Mouse (Mus musculus) lung, embryonic 14.5 days (tissue): ENCODE results near the gene Mob4. TPM values are rescaled to one million over a fixed set of nuclear protein-coding genes. Genes with fewer than 3 reads are reported as not detected.

Experiments used
- ATAC-seq: fragments of 200-750 bp; cut with Nextera tagmentation; 2 replicates; pipeline ENCODE4 v1.8.0; 2017; ENCODE audit warnings: mild to moderate bottlenecking, moderate TSS enrichment, moderate library complexity; ENCODE audit not compliant: insufficient read depth
- DNase-seq: peaks from one replicate; pipeline ENCODE4 v3.0.0-alpha.2; 2015
- H3K27ac ChIP-seq: fragments of 300-500 bp; sonication (generic); 2 replicates; pipeline ENCODE4 v1.5.1; 2014; ENCODE audit warnings: low read depth, mild to moderate bottlenecking, moderate library complexity
- H3K27me3 ChIP-seq: fragments of 300-500 bp; sonication (generic); 2 replicates; pipeline ENCODE4 v1.6.1; 2014; ENCODE audit warnings: low read length, control low read depth; ENCODE audit not compliant: insufficient read depth
- H3K36me3 ChIP-seq: fragments of 300-500 bp; sonication (generic); 2 replicates; pipeline ENCODE4 v1.6.1; 2014; ENCODE audit warnings: control low read depth; ENCODE audit not compliant: insufficient read depth
- H3K4me1 ChIP-seq: fragments of 300-500 bp; sonication (generic); 2 replicates; pipeline ENCODE4 v1.6.1; 2014; ENCODE audit warnings: antibody characterized with exemption, control low read depth; ENCODE audit not compliant: insufficient read depth
- H3K4me2 ChIP-seq: fragments of 300-500 bp; sonication (generic); 2 replicates; pipeline ENCODE4 v1.6.1; 2014; ENCODE audit warnings: mild to moderate bottlenecking
- H3K4me3 ChIP-seq: fragments of 300-500 bp; sonication (generic); 2 replicates; pipeline ENCODE4 v1.5.1; 2014; ENCODE audit warnings: low read depth, low read length
- H3K9ac ChIP-seq: fragments of 300-500 bp; sonication (generic); 2 replicates; pipeline ENCODE4 v1.6.1; 2014
- H3K9me3 ChIP-seq: fragments of 300-500 bp; sonication (generic); 2 replicates; pipeline ENCODE4 v1.6.1; 2016; ENCODE audit warnings: low read depth, low read length, control low read depth
- CTCF ChIP-seq: IDR thresholded peaks from 2 replicates; pipeline ENCODE4 v1.5.1; 2016; ENCODE audit warnings: antibody characterized with exemption, low read depth
- WGBS: fragments of 180-500 bp; shearing (Covaris S2); extraction: QIAGEN DNeasy Blood & Tissue Kit; methylation state at CpG from one replicate; pipeline ENCODE4 v1.1.7; 2014; 5-methylcytosine and 5-hydroxymethylcytosine counted together
- polyA plus RNA-seq: library from polyadenylated mRNA; unstranded; fragments of >200 nt; fragmentation: Nextera tagmentation; extraction: Ambion mirVana; gene quantifications from 2 replicates; pipeline ENCODE4 v1.2.1, GENCODE M21; 2014

Gene Mob4
- polyA plus RNA-seq, 1 experiment from 2014 or later, result 141 TPM

- Histone ChIP-seq H3K27me3 (no peaks in the 10 kb centered on the region), H3K4me2 (peak overlapping the region; percentile 91), H3K4me3 (peak overlapping the region; percentile 90), H3K36me3 (peaks cover 48% of the 10 kb centered on the region), H3K4me1 (peaks cover 16% of the 10 kb centered on the region; the same call in 1 of the 2 replicates), H3K9ac (peak overlapping the region; percentile 94), H3K27ac (peak overlapping the region; percentile 96), H3K9me3 (no peaks in the 10 kb centered on the region)
- 5% methylated on average over 16 of the region's 16 CpGs for WGBS
- no peak for ATAC-seq
- no peak for DNase-seq
- no peak for TF ChIP-seq CTCF
These were observed 42.2 kb upstream of the Mob4 start for GRCm38 (mm10) chr1:55088611-55089497.

- Histone ChIP-seq H3K9me3 (no peaks in the 10 kb centered on the region), H3K27me3 (no peaks in the 10 kb centered on the region), H3K4me2 (peak overlapping the region; percentile 91), H3K4me3 (peak overlapping the region; percentile 90), H3K9ac (peak overlapping the region; percentile 94), H3K27ac (no peak overlapping the region), H3K36me3 (peaks cover 42% of the 10 kb centered on the region), H3K4me1 (peaks cover 16% of the 10 kb centered on the region; the same call in 1 of the 2 replicates)
- WGBS, result 75% methylated on average over 5 of the region's 5 CpGs
- TF ChIP-seq CTCF, result no peak
- no peak for ATAC-seq
- DNase-seq, result no peak
These were observed 41.5 kb upstream of the Mob4 start for GRCm38 (mm10) chr1:55089498-55090064.

GRCm38 (mm10) chr1:55092056-55092455 lies 39.0 kb upstream of the Mob4 start:
- 91% methylated on average over 2 of the region's 2 CpGs for WGBS
- ATAC-seq, result no peak
- Histone ChIP-seq H3K4me3 (no peak overlapping the region), H3K9me3 (no peaks in the 10 kb centered on the region), H3K4me2 (no peak overlapping the region), H3K9ac (no peak overlapping the region), H3K4me1 (peaks cover 8% of the 10 kb centered on the region; the same call in 1 of the 2 replicates), H3K27ac (no peak overlapping the region), H3K27me3 (no peaks in the 10 kb centered on the region), H3K36me3 (peaks cover 27% of the 10 kb centered on the region)
- DNase-seq, result no peak
- no peak for TF ChIP-seq CTCF

GRCm38 (mm10) chr1:55092469-55092868 lies 38.6 kb upstream of the Mob4 start:
- H3K9ac ChIP-seq, result no peak overlapping the region
- no peak overlapping the region for H3K27ac ChIP-seq
- no peaks in the 10 kb centered on the region for H3K27me3 ChIP-seq
- H3K9me3 ChIP-seq, result no peaks in the 10 kb centered on the region
- WGBS, result 48% methylated on average over 1 of the region's 1 CpGs
- peaks cover 27% of the 10 kb centered on the region for H3K36me3 ChIP-seq
- peaks cover 8% of the 10 kb centered on the region; the same call in 1 of the 2 replicates for H3K4me1 ChIP-seq
- ATAC-seq (no peak), DNase-seq (no peak)
- H3K4me2 ChIP-seq, result no peak overlapping the region
- H3K4me3 ChIP-seq, result no peak overlapping the region
- no peak for TF ChIP-seq CTCF

DNA sequence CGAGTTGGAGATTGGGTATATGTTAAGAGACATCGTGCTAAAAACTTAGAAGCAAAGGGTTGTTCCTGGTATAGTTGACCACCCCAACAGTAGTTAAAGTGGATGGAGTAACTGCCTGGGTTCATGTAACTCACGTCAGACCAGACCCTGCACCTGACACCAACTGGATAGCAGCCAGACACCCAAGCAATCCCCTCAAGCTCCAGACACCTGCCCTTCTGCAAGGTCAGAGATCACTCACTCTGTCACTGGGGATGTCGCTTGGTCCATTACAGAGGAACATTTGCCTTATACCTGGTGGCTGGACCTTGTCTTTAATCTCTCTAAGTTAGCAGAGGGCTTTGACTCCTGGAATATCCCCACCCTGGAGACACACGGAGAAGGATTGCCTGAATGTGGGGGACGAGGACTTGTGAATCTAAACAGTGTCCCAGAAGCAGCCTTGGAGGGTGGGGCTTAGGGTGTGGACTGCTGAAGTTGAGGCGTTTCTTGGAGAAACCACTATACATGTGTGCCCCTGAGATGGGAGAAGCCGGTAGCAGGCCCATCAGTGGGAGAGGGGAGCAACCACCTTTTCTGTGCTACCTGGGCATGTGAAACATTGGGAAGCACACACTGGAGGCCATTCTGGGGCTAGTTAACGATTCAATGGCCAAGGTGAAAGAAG lies 24.0 kb upstream of the Mob4 start:
- WGBS, result 80% methylated on average over 9 of the region's 9 CpGs
- DNase-seq, result no peak
- H3K9me3 ChIP-seq, result no peaks in the 10 kb centered on the region
- no peak for TF ChIP-seq CTCF
- no peak overlapping the region for H3K4me3 ChIP-seq
- H3K4me2 ChIP-seq, result no peak overlapping the region
- no peak overlapping the region for H3K27ac ChIP-seq
- no peaks in the 10 kb centered on the region for H3K4me1 ChIP-seq
- H3K9ac ChIP-seq, result no peak overlapping the region
- H3K36me3 ChIP-seq, result no peaks in the 10 kb centered on the region
- ATAC-seq, result no peak
- H3K27me3 ChIP-seq, result no peaks in the 10 kb centered on the region

GRCm38 (mm10) chr1:55107644-55108043 lies 23.4 kb upstream of the Mob4 start:
- Histone ChIP-seq H3K9ac (no peak overlapping the region), H3K27ac (no peak overlapping the region)
- 74% methylated on average over 1 of the region's 1 CpGs for WGBS

DNA sequence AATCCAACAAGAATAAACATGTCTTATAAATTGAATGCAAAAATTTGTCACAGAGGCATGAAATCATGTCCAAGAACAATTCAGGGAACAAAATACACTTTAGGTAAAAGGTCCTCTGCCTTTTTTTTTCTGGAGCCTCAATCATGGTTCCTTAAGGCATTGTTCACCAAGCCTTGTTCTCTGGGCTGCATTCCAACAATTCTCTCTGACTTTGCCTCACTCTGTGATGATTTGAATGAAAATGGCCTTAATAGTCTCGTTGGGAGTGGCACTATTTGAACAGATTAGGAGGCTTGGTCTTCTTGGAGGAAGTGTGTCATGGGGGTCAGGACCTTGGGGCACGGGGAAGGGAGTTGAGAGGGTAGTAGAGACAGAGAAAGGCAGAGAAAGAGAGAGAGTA lies 22.6 kb upstream of the Mob4 start:
- H3K4me2 ChIP-seq, result no peak overlapping the region
- H3K27ac ChIP-seq, result no peak overlapping the region
- DNase-seq (no peak), ATAC-seq (no peak)
- no peaks in the 10 kb centered on the region for H3K36me3 ChIP-seq
- no peaks in the 10 kb centered on the region for H3K27me3 ChIP-seq
- no peak overlapping the region for H3K4me3 ChIP-seq
- 58% methylated on average over 2 of the region's 2 CpGs for WGBS
- no peaks in the 10 kb centered on the region for H3K9me3 ChIP-seq
- H3K4me1 ChIP-seq, result no peaks in the 10 kb centered on the region
- TF ChIP-seq CTCF, result no peak
- no peak overlapping the region for H3K9ac ChIP-seq

More at GRCm38 (mm10) chr1:55107644-55108043, 23.4 kb upstream of the Mob4 start:
- Histone ChIP-seq H3K4me2 (no peak overlapping the region), H3K4me3 (no peak overlapping the region), H3K4me1 (no peaks in the 10 kb centered on the region), H3K27me3 (no peaks in the 10 kb centered on the region), H3K9me3 (no peaks in the 10 kb centered on the region), H3K36me3 (no peaks in the 10 kb centered on the region)
- no peak for TF ChIP-seq CTCF
- ATAC-seq, result no peak
- DNase-seq, result no peak
